Mouse (Mus musculus): Measurements from ENCODE around the gene Ddx6.
"Not testable (repeated sequence)": the region's sequence is repeated elsewhere in the genome, so short reads cannot be mapped to it uniquely, and the experiment has no call there.

Ddx6 gene

DNA sequence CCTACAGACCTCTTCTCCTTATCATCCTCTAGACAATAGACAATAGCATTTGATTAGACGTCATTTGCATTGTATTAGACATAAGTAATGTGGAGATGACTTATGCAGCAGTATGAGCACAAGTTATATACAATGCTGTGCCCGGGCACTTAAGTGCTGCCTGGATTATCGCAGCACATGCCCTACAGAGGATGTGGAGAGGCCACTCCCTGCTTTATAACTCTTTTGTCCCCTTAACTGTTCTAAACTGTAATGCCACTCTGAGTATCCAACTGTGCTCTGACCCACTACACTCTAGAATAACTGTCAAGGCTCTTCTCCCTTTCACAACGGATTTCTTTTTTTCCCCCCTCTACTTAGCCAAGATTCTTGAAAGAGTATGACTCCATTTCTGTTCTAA is 10.8 kb upstream of the Ddx6 start:
- DNase-seq (ENCODE audit: low spot score in 2 of 2): no peak

DNA sequence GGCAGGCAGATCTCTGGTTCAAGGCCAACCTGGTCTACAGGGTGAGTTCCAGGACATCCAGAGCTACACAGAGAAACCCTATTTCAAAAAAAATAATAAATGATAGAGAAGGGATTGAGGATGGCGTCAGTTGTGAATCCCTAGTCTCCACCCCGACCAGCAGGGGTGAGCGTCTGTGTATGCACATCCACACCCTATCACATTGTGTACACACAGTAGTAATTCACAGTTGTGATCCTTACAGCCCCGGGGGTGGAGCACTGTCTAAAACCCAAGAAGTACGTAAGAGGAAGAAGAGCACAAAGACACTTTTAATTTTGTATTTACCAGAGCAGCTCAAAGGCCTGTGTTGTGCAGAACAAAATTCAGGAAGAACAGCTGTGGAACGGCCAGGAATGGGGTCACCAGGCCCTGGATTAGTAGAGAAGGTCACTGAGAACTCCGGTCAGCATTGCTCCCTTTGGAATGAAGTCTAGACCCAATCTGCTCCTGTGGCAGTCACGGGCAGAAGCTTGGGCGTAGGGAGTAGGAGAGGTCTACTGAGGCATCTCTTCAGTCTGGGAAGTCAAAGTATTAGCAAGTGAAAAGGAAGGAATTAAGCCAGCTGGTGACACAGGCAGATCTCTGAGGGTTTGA is 9.7 kb upstream of the Ddx6 start:
- DNase-seq (ENCODE audit: low spot score in 2 of 2): no peak

DNA sequence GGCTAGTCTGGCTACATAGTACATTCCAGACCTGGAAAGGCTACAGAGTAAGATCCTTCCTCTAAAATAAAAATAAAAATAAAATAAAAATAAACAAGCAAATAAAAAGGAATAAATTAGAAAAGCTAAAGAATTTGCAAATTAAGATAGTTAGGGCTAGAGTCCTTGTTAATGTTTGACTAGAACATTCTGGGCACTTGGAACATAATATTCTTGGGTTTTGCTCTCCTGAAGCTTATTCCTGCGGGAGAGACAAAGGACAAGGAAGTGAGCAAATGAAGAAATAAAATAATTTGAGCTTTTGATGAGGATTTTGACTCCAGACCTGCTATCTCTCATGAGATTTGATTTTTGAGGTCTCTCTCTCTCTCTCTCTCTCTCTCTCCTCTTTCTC is 9.2 kb upstream of the Ddx6 start:
- DNase-seq (ENCODE audit: low spot score in 2 of 2): no peak

DNA sequence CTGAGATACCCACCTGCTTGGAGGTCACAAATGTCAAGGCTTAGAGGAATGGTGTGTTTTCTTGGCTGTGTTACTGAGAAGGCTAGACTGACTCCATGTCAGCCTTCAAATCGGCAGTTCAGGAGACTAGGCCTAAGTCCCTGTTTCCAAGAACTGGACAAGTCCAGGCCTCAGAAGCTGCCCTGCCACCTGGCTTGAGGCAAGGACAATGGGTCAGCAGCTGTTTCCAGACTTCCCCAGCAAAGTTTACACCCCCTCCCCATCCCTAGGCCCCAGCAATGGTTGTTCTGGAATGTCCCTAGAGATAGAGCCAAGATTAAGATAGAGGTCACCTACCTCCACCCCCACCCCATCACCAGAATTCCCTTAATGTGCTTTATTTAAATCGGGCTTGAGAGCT is 7.0 kb upstream of the Ddx6 start:
- DNase-seq (ENCODE audit: low spot score in 2 of 2): no peak

DNA sequence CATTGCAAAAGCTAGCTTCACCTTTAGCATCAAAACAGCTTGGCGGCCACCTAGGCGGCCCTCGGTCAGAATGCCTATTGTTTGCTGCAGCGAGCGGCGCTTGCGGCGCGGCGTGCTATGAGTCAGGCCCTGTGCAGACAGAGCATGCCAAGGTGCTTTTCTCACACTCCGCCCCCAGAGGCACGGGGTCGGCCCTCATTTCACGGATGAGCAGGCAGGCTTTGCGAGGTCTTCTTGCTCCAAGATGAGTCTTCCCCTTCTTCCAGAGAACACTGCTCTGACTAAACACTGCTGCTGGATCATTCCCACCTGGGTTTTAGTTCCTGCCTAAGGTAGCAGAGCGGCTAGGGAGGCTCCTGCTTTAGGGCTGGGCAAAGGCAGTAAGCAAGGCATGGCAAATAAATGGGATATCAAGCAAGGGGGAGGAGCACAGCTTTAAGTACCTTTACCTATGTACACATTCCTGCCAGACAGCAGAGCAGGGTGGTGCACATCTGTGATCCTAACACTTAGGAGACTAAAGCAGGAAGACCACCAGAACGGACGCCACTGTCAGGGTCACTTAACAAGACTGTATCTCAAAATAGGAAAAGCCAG is 5.7 kb upstream of the Ddx6 start:
- no peak for DNase-seq (ENCODE audit: low spot score in 2 of 2)

DNA sequence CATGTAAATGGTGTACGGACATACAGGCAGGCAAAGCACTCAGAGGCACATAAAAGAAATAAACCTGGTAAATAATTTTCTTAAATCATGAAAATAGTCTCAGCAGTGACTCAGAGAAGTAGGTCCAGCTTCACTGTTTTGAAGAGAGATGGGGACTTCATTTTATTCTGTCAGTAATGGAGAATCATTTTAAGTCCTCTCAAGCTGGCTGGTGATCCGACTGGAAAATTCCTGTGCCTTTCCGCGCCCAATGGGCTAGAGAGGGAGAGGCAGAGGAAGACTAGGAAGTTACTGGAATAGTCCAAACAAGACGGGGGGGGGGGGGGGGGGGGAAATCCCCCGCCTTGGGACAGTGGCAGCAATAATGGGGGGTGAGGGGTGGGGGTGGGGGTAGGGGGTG is 5.1 kb upstream of the Ddx6 start:
- no peak for DNase-seq (ENCODE audit: low spot score in 2 of 2)

DNA sequence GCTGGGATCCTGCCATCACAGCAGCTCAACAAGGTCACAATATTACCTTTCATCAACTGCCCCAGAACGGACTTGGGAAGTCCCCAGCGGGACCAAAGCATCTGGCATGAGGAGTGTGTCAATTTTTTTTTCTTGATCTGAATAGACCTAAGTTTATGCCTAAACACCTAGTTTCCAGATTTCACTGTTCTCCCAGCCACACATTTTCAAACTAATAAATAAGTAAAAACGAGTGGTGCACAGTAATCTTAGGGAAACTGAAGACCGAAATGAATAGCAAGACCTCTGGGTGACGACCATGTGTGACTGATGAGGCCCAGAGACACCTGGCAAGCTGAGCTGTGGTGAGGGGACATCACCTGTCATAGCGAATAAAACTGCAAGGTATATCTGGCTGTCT is 3.9 kb upstream of the Ddx6 start:
- no peak for DNase-seq (ENCODE audit: low spot score in 2 of 2)

DNA sequence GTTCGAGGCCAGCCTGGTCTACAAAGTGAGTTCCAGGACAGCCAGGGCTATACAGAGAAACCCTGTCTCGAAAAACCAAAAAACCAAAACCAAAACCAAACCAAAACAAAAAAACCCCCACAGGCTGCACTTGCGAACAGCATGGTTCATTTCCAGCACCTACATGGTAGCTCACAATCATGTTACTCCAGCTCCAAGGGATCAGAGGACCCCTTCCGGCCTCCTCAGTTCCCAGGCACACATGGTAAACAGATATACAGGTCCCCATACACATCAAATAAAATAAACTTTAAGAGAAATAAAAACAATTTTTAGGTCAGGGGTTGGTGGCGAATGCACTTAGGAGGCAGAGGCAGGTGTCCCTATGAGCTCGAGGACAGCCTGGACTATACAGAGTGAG is 1.9 kb upstream of the Ddx6 start:
- DNase-seq (ENCODE audit: low spot score in 2 of 2): no peak

DNA sequence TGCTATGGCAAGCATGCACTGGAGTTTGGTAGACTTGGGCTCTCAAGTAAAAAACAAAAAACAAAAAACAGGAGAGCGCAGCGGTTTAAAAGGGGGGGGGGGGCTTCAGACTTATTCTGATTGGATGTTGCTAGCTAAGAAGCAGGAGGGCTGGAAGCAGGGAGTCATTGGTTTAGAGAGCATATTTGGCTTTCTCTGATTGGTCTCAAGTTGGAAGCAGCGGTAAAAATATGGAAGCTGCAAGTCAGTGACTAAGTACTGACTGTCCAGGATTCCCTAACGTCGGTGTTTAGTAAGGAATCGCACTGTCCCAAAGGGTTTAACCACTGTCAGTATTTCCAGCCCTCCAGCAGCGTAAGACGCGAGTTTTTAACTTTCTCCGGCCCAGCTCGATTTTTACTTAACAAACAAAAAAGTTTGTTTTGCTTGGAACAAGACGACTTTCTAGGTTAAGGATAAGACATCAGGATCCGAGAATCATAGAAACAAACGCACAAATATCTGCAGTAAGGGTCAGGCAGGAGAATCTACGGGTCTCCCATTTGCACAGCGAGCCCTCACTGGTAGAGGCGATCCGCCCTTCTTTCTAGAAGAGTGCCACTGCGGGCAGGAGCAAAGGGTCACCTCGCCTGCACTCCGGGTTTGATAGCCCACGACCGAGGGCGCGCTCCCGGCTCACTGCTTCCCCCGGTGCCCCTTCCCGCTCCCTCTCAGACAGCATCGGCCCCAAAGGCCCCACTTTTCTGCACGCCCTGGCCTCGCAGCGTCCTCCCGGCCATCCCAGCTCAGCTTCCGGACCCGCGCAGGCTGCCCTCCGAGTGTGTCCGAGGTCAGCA is 1.0 kb upstream of the Ddx6 start:
- DNase-seq (ENCODE audit: low spot score in 2 of 2): peak; percentile 65 to 75

DNA sequence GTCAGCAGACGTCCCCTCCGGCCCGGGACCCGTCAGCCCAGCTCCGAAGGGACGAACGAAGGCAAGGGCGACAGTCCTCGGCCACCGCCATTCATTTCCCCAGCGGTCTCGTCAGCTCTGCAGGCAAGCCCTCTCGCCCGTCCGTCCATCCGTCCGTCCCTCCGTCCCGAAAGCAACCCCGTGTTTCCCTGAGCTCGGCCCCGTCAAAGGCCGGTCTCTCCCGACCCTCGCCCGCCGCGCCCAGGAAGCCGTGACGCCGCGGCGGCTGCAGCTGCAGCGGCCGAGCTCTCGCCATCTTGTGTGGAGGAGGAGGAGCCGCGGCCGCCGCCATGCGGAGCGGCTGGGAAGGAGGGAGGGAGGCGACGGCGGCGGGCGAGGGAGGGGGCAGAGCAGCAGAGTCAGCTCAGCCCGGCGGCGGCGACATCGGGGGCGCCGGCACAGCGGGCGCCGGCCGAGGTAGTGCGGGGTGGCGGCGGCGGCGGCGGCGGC is 358 bp upstream of the Ddx6 start:
- DNase-seq (ENCODE audit: low spot score in 2 of 2): peak; percentile 77 to 81

DNA sequence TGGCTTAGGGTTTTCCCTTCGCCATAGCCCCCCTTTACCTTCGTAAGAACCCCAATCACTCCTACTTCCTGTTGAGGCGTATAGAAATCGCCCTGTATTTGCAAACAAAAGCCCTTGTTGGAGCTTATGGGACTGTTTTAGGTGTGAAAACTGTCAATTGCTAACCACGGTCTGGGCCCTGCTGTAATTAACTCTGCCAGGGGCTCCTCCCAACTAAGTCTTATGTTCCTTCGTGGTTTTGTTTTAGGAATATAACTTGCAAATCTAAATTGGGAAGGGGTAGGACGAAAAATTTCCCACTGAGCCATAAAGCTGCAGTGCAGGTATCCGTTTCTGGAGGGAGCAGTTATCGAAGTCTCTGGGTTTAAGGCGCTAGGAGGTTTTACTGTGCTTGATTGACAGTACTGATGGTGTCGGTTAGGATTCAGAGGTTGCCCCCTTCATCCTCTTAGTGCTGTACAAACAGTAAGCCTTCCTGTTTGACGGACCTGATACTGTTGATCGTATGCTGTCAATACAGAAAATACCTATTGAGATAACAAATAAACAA is 999 bp downstream of the Ddx6 start:
- DNase-seq (ENCODE audit: low spot score in 2 of 2): no peak

DNA sequence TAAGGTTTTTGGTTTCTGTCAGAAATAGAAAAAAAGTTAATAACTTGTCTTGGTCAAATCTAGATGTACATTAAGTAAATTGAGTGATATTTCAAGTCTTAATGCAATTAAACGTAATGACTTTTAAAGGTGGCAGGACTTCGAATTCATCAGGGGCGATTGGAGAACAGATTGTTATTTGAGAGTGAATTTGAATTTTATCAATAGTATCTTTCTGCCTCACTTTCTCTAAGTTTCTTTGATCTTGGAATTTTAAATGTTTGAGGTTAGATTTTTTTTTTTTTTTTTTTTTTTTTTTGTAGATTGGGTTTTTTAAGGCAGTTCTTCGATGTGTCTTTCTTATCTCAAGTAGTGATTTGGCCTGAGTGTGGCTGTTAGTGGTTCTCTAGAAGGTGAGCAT is 2.0 kb downstream of the Ddx6 start:
- DNase-seq (ENCODE audit: low spot score in 2 of 2): no peak

DNA sequence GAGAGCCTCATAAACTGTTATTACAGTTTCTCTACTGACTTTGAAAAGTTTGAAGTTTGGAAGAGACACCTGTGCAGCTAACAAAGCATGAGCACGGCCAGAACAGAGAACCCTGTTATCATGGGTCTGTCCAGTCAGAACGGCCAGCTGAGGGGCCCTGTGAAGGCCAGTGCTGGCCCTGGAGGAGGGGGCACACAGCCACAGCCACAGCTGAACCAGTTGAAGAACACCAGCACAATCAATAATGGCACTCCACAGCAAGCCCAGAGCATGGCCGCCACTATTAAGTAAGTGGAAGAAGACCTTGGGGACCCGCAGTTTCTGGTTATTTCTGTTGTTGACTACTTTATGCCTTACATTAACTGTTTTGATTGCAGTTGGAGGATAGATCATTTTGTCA is 2.6 kb downstream of the Ddx6 start:
- no peak for DNase-seq (ENCODE audit: low spot score in 2 of 2)

DNA sequence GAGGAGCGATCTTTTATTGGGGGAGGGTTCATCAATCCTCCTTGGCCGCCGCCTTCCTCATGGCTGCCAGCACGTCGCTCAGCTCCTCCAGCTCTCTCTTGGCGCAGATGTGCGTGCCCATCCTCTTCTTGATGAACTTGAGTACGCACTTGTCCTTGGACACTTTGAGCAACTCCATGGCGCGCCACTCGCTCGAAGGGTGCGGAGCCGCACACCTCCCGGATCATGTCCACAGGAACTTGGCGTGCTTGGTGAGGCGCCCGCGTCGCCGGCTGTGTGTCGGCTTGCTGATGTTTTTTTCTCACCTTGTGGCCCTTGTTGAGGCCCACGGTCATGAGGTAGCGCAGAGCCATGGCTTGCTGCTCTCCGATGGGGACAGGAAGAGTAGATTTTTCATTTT is 5.7 kb downstream of the Ddx6 start:
- no peak for DNase-seq (ENCODE audit: low spot score in 2 of 2)

DNA sequence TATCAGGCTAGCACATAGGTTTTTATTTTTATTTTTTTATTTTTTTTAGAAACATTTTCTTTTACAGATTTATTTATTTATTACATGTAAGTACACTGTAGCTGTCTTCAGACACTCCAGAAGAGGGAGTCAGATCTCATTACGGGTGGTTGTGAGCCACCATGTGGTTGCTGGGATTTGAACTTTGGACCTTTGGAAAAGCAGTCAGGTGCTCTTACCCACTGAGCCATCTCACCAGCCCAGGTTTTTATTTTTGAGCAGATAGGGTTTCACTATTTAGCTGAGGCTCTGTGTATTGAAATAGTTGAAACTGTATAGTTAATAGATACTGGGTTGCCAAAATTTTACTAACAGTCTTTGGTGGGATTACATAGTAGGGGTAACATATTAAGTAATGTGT is 8.4 kb downstream of the Ddx6 start:
- DNase-seq (ENCODE audit: low spot score in 2 of 2): not testable (repeated sequence)

DNA sequence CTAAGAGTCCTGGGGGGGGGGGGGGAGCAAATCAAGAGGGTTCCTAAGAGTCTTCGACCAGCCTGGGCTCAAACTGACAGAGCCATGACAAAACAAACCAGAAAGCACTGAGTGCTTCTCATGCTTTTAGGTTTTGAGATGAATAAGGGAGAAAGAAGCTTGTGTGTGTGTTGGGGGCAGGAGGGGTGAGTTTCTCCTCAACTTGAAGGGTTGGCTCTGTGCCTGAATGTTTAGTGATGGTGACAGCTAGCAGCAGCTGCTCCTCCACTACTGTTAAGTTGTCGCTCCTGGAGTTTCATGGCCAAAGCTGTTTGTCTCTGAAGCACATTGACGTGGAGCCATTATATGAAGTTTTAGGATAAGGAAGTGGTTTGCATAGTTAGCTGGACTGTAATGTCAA is 16.4 kb downstream of the Ddx6 start:
- no peak for DNase-seq (ENCODE audit: low spot score in 2 of 2)

DNA sequence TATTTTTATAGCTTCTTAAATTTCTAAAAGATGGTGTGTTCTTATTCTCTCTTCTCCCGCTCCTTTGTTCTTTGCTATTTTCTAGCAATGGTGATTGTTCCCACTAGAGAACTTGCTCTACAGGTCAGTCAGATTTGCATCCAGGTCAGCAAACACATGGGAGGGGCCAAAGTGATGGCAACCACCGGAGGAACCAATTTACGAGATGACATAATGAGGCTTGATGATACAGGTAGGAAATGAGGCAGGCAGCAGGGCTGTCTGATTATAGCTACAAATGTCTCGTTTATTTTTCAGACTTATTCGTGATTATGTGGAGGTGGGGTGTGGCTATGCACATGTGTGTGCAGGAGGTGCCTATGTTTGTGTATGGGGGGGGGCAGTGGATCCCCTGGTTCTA is 19.7 kb downstream of the Ddx6 start:
- DNase-seq (ENCODE audit: low spot score in 2 of 2): no peak

DNA sequence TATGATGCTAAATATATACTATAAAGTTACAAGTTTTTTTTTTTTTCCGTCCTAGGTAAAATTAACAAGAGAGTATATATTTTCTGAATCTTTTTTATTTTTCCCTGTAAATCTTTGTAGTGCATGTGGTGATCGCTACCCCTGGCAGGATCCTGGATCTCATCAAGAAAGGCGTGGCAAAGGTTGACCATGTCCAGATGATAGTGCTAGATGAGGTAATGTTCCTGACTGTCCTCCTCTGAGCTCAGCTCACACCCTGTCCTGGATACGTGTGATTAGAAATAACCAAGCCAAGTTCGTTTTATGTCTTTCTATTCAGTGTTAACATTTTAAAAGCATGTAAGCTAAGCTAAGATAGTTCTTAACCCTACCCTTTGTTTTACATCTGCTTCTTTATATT is 21.6 kb downstream of the Ddx6 start:
- DNase-seq (ENCODE audit: low spot score in 2 of 2): no peak

DNA sequence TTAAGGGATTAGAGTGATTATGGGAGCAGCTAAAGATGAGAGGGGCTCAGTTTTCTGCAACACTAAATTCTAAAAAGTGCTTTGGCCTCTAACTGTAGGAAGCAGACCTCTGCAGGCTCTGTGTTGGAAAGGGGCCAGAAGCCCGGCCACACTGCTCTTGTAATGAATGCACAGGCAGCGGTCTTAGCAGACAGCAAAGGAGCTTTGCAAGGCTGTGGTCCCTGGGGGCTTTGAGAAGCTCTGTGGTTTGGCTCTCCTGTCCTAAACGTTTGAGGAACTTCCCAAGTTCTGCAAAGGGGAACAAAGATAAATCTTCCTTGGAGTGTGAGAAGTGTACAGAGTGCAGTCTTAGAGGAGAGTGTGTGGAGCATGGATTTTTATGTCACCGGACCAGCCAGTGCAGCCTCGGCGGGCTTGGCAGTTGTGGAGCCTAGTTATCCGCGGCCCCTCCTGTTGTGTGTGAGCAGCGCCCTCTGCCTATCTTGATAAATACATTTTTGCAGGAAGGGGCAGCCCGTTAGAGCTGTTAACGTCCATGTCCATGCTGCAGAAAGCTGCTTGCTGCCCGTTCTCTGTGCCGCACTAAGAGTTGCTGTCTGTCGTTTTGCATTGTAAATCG is 33.0 kb downstream of the Ddx6 start:
- DNase-seq (ENCODE audit: low spot score in 2 of 2): peak; percentile 41 to 43

DNA sequence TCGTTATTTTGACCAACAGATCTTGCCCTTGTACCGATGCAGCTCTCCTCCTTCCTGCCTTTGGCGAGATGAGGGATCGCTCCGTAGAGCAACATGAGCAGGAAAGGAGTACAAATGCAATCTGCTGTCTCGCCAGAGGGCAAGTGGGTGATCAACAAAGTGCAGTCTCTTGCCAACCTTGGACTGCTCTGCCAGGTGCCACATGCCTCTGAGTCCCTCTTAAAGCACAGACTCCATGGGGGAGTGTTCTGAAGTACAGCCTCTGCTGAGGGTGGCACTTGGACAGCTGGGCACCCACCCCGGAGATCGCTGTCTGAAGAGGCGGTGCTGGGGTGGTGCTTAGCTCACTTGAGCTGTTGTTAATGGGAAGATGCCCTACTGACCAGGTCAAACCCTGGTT is 34.0 kb downstream of the Ddx6 start:
- DNase-seq (ENCODE audit: low spot score in 2 of 2): peak; percentile 29 to 43

DNA sequence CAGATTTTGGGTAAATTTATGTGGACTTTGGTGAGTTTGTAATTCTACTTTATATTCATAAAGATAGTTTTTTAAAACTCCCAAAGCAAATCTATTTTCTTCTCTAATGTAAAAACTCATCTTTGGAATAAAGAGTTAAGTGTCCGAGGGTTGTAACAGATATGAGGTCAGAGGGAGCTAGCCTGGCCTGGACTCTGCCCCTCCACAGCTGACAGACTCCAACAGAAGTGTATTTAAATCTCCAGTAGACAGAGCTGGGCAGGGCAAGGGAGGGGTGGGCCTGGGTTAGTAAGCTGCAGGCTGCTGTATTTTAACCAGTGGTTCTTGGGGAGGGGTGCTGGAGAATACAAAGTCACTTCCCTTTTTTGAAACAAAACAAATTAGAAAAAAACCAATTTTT is 35.3 kb downstream of the Ddx6 start:
- not testable (repeated sequence) for DNase-seq (ENCODE audit: low spot score in 2 of 2)

DNA sequence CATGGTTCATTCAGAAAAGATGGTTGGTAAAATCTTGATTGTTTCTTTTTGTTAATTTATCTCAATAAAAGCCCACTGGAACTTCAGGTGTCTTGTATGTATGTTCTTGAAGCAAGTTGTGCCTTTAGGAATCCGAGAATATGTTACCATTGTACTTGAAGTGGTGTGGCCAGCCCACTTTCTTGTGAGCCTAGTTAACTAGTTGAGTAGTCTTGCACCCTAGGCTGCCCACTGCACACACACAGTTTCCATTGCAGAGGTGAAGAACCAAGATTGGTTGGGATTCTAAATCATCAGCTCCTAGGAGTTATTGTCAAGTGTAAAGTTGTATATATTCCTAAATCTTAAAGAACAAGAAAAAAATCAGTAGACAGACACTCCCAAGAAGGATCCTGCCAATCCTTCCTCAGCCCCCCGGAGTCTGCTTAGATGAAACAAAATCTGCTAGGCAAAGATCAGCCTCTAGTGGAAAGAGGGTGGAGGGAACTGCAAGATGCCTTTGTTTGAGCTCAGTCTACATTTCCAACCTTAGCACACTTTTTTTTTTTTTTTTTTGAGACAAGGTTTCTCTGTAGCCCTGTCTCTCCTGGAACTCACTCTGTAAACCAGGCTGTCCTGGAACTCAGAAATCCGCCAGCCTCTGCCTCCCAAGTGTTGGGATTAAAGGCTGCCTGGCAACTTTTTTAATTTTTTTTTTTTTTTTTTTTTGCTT is 36.1 kb downstream of the Ddx6 start:
- DNase-seq (ENCODE audit: low spot score in 2 of 2): no peak
